Mouse (Mus musculus) ovary, postnatal 14 days (tissue): ENCODE measurements at regions not wholly inside any gene's neighbourhood (a gene's known extent, or its start where the extent isn't known, plus 50 kb on each side); places are given as distances from the start of the nearest gene placed in this dataset.
A peak's percentile ranks its signal among the peaks of the same experiment; 100 is the strongest.

ENCODE experiments used
- DNase-seq: peaks from one replicate; pipeline ENCODE4 v3.0.0; 2022; ENCODE audit warnings: low spot score

GRCm38 (mm10) chr19:60148313-60148965 is 78.1 kb downstream of the Fam204a start:
- no peak for DNase-seq

- no peak for DNase-seq
These were observed 79.9 kb downstream of the Fam204a start for GRCm38 (mm10) chr19:60146451-60147190.

GRCm38 (mm10) chr19:60145242-60145641 is 81.3 kb downstream of the Fam204a start:
- no peak for DNase-seq

GRCm38 (mm10) chr19:60144336-60144989 is 82.0 kb downstream of the Fam204a start:
- DNase-seq = peak; percentile 85

- DNase-seq = no peak
These were observed 87.6 kb downstream of the Fam204a start for GRCm38 (mm10) chr19:60138881-60139280.

- DNase-seq = no peak
These were observed 90.0 kb downstream of the Fam204a start for GRCm38 (mm10) chr19:60136491-60136890.

GRCm38 (mm10) chr19:60134447-60135328 is 91.8 kb downstream of the Fam204a start:
- no peak for DNase-seq

- DNase-seq = no peak
These were observed 96.9 kb downstream of the Fam204a start for GRCm38 (mm10) chr19:60129635-60130034.

GRCm38 (mm10) chr19:60124638-60125037 is 101.9 kb downstream of the Fam204a start:
- no peak for DNase-seq

GRCm38 (mm10) chr19:60120917-60121316 is 105.6 kb downstream of the Fam204a start:
- DNase-seq = no peak

- DNase-seq = no peak
These were observed 107.5 kb downstream of the Fam204a start for GRCm38 (mm10) chr19:60119051-60119450.

- DNase-seq = no peak
These were observed 112.7 kb downstream of the Fam204a start for GRCm38 (mm10) chr19:60113666-60114388.

GRCm38 (mm10) chr19:60110278-60110677 is 116.2 kb downstream of the Fam204a start:
- no peak for DNase-seq

- DNase-seq = no peak
These were observed 117.0 kb downstream of the Fam204a start for GRCm38 (mm10) chr19:60109488-60109887.

GRCm38 (mm10) chr19:60097915-60098314 is 128.6 kb downstream of the Fam204a start:
- DNase-seq = no peak

- DNase-seq = no peak
These were observed 131.5 kb upstream of the Rab11fip2 start for GRCm38 (mm10) chr19:60074986-60075385.

GRCm38 (mm10) chr19:60073328-60073727 is 129.9 kb upstream of the Rab11fip2 start:
- DNase-seq = no peak

- DNase-seq = no peak
These were observed 122.7 kb upstream of the Rab11fip2 start for GRCm38 (mm10) chr19:60066183-60066582.

- no peak for DNase-seq
These were observed 111.8 kb upstream of the Rab11fip2 start for GRCm38 (mm10) chr19:60055121-60055874.

GRCm38 (mm10) chr19:60051151-60051550 is 107.7 kb upstream of the Rab11fip2 start:
- DNase-seq = no peak

- DNase-seq = no peak
These were observed 97.3 kb upstream of the Rab11fip2 start for GRCm38 (mm10) chr19:60040721-60041120.
